Mouse (Mus musculus): ENCODE results near the gene Cdcp1. TPM values are rescaled to one million over a fixed set of nuclear protein-coding genes. Genes with fewer than 3 reads are reported as not detected.

Gene Cdcp1
- polyA plus RNA-seq, 2 experiments: 0.15 to 0.27 TPM

- TF ChIP-seq CTCF (IDR thresholded peaks at IDR 0.05; ENCODE audit: low read depth) (no peak), EP300 (IDR thresholded peaks at IDR 0.05; ENCODE audit: low read depth) (no peak)
- ATAC-seq (ENCODE audit: insufficient read depth) (peak; percentile 26; the same call in 1 of the 2 replicates), DNase-seq (ENCODE audit: low read depth in 3 of 3, low spot score in 3 of 3) (peak; percentile 9 to 16 (median 10))
- H3K4me3 ChIP-seq (ENCODE audit: insufficient read depth in 1 of 2, low read depth in 2 of 2, low read length in 2 of 2): no peak overlapping the region
- H3K36me3 ChIP-seq (replicated peaks; ENCODE audit: control insufficient read depth, insufficient read depth, low read depth): no peaks in the 10 kb centered on the region
- H3K9me3 ChIP-seq (ENCODE audit: control insufficient read depth, low read length): no peaks in the 10 kb centered on the region
- H3K9ac ChIP-seq (replicated peaks): no peak overlapping the region
- no peak overlapping the region for H3K4me2 ChIP-seq (ENCODE audit: low read depth)
- peaks cover 22 to 50% of the 10 kb centered on the region in 2 experiments for H3K4me1 ChIP-seq (replicated peaks; ENCODE audit: control insufficient read depth in 2 of 2, insufficient read depth in 2 of 2, low read length in 1 of 2)
- 8% methylated on average over 2 of the region's 2 CpGs for WGBS (ENCODE audit: insufficient replicate concordance)
- H3K27me3 ChIP-seq (ENCODE audit: control insufficient read depth, insufficient read depth, low read length): no peaks in the 10 kb centered on the region
- H3K27ac ChIP-seq: no peak overlapping the region
These were observed 9.1 kb upstream of the Cdcp1 start for GRCm38 (mm10) chr9:123224863-123225431.

- Histone ChIP-seq H3K9me3 (ENCODE audit: control insufficient read depth, low read length) (no peaks in the 10 kb centered on the region), H3K9ac (replicated peaks) (no peak overlapping the region), H3K27ac (no peak overlapping the region), H3K4me1 (replicated peaks; ENCODE audit: control insufficient read depth in 2 of 2, insufficient read depth in 2 of 2, low read length in 1 of 2) (peaks cover 3 to 11% of the 10 kb centered on the region in 2 experiments; a peak in 2 of 4 replicates), H3K4me2 (ENCODE audit: low read depth) (no peak overlapping the region), H3K4me3 (ENCODE audit: insufficient read depth in 1 of 2, low read depth in 2 of 2, low read length in 2 of 2) (no peak overlapping the region), H3K27me3 (ENCODE audit: control insufficient read depth, insufficient read depth, low read length) (no peaks in the 10 kb centered on the region; the same call in 1 of the 2 replicates), H3K36me3 (replicated peaks; ENCODE audit: control insufficient read depth, insufficient read depth, low read depth) (no peaks in the 10 kb centered on the region)
- WGBS (ENCODE audit: insufficient replicate concordance): 23% methylated on average over 5 of the region's 5 CpGs
- ATAC-seq (ENCODE audit: insufficient read depth) (no peak), DNase-seq (ENCODE audit: low read depth in 3 of 3, low spot score in 3 of 3) (no peak)
- no peak for TF ChIP-seq EP300 (IDR thresholded peaks at IDR 0.05; ENCODE audit: low read depth)
- TF ChIP-seq CTCF (IDR thresholded peaks at IDR 0.05; ENCODE audit: low read depth): no peak
These were observed 4.0 kb upstream of the Cdcp1 start for GRCm38 (mm10) chr9:123219826-123220225.

- ATAC-seq (ENCODE audit: insufficient read depth): no peak
- no peak for DNase-seq (ENCODE audit: low read depth in 3 of 3, low spot score in 3 of 3)
- Histone ChIP-seq H3K4me1 (replicated peaks; ENCODE audit: control insufficient read depth in 2 of 2, insufficient read depth in 2 of 2, low read length in 1 of 2) (no peaks in the 10 kb centered on the region), H3K9me3 (ENCODE audit: control insufficient read depth, low read length) (no peaks in the 10 kb centered on the region), H3K4me3 (ENCODE audit: insufficient read depth in 1 of 2, low read depth in 2 of 2, low read length in 2 of 2) (no peak overlapping the region), H3K27ac (no peak overlapping the region), H3K27me3 (ENCODE audit: control insufficient read depth, insufficient read depth, low read length) (no peaks in the 10 kb centered on the region; the same call in 1 of the 2 replicates), H3K4me2 (ENCODE audit: low read depth) (no peak overlapping the region), H3K36me3 (replicated peaks; ENCODE audit: control insufficient read depth, insufficient read depth, low read depth) (no peaks in the 10 kb centered on the region), H3K9ac (replicated peaks) (no peak overlapping the region)
- WGBS (ENCODE audit: insufficient replicate concordance): 52% methylated on average over 9 of the region's 9 CpGs
- TF ChIP-seq CTCF (IDR thresholded peaks at IDR 0.05; ENCODE audit: low read depth) (no peak), EP300 (IDR thresholded peaks at IDR 0.05; ENCODE audit: low read depth) (no peak)
These were observed 2.5 kb downstream of the Cdcp1 start for GRCm38 (mm10) chr9:123213371-123213770.

GRCm38 (mm10) chr9:123207895-123208294, 7.9 kb downstream of the Cdcp1 start:
- no peak overlapping the region for H3K9ac ChIP-seq (replicated peaks)

GRCm38 (mm10) chr9:123206948-123207347, 8.9 kb downstream of the Cdcp1 start:
- no peak overlapping the region for H3K27ac ChIP-seq
- 59% methylated on average over 2 of the region's 2 CpGs for WGBS (ENCODE audit: insufficient replicate concordance)
- ATAC-seq (ENCODE audit: insufficient read depth): 0 out of 2 replicates have a peak, but pooled peaks have one; percentile 41
- no peaks in the 10 kb centered on the region for H3K36me3 ChIP-seq (replicated peaks; ENCODE audit: control insufficient read depth, insufficient read depth, low read depth)
- no peak overlapping the region for H3K4me2 ChIP-seq (ENCODE audit: low read depth)
- DNase-seq (ENCODE audit: low read depth in 3 of 3, low spot score in 3 of 3): no peak
- H3K9me3 ChIP-seq (ENCODE audit: control insufficient read depth, low read length): no peaks in the 10 kb centered on the region
- no peaks in the 10 kb centered on the region; a peak in 1 of 4 replicates for H3K4me1 ChIP-seq (replicated peaks; ENCODE audit: control insufficient read depth in 2 of 2, insufficient read depth in 2 of 2, low read length in 1 of 2)
- H3K4me3 ChIP-seq (ENCODE audit: insufficient read depth in 1 of 2, low read depth in 2 of 2, low read length in 2 of 2): no peak overlapping the region
- H3K9ac ChIP-seq (replicated peaks): no peak overlapping the region
- TF ChIP-seq CTCF (IDR thresholded peaks at IDR 0.05; ENCODE audit: low read depth): no peak
- TF ChIP-seq EP300 (IDR thresholded peaks at IDR 0.05; ENCODE audit: low read depth): no peak
- no peaks in the 10 kb centered on the region for H3K27me3 ChIP-seq (ENCODE audit: control insufficient read depth, insufficient read depth, low read length)

More at GRCm38 (mm10) chr9:123207895-123208294, 7.9 kb downstream of the Cdcp1 start:
- no peak overlapping the region for H3K4me2 ChIP-seq (ENCODE audit: low read depth)
- no peak for ATAC-seq (ENCODE audit: insufficient read depth)
- no peaks in the 10 kb centered on the region; a peak in 1 of 4 replicates for H3K4me1 ChIP-seq (replicated peaks; ENCODE audit: control insufficient read depth in 2 of 2, insufficient read depth in 2 of 2, low read length in 1 of 2)
- no peak for DNase-seq (ENCODE audit: low read depth in 3 of 3, low spot score in 3 of 3)
- no peak for TF ChIP-seq EP300 (IDR thresholded peaks at IDR 0.05; ENCODE audit: low read depth)
- H3K27me3 ChIP-seq (ENCODE audit: control insufficient read depth, insufficient read depth, low read length): no peaks in the 10 kb centered on the region
- no peaks in the 10 kb centered on the region for H3K36me3 ChIP-seq (replicated peaks; ENCODE audit: control insufficient read depth, insufficient read depth, low read depth)
- no peak overlapping the region for H3K4me3 ChIP-seq (ENCODE audit: insufficient read depth in 1 of 2, low read depth in 2 of 2, low read length in 2 of 2)
- no peak overlapping the region for H3K27ac ChIP-seq
- no peaks in the 10 kb centered on the region for H3K9me3 ChIP-seq (ENCODE audit: control insufficient read depth, low read length)
- WGBS (ENCODE audit: insufficient replicate concordance): 79% methylated on average over 1 of the region's 1 CpGs

All from liver, embryonic 14.5 days (tissue).